Mouse (Mus musculus) thymus, adult 2 months (tissue): ENCODE results near the gene Lrrc45. TPM values are rescaled to one million over a fixed set of nuclear protein-coding genes. Genes with fewer than 3 reads are reported as not detected.

Experiments used
- DNase-seq: peaks from one replicate; pipeline ENCODE4 v3.0.0; 2021
- H3K27ac ChIP-seq: fragments of 200-500 bp; 2 replicates; pipeline ENCODE4 v1.5.1; 2012; ENCODE audit warnings: low read length, control low read depth; ENCODE audit not compliant: control insufficient read depth, insufficient read depth
- H3K27me3 ChIP-seq: fragments of 200-500 bp; 2 replicates; pipeline ENCODE4 v1.6.1; 2012; ENCODE audit warnings: mild to moderate bottlenecking, low read length, moderate library complexity, mixed read lengths; ENCODE audit not compliant: control insufficient read depth, insufficient read depth
- H3K36me3 ChIP-seq: fragments of 200-500 bp; 2 replicates; pipeline ENCODE4 v1.6.1; 2012; ENCODE audit warnings: mild to moderate bottlenecking, low read length, moderate library complexity; ENCODE audit not compliant: control insufficient read depth, insufficient read depth
- H3K4me1 ChIP-seq: fragments of 200-500 bp; replicated peaks from 2 replicates; pipeline ENCODE4 v1.6.1; 2012; ENCODE audit warnings: low read length; ENCODE audit not compliant: control insufficient read depth, insufficient read depth
- H3K4me3 ChIP-seq: fragments of 200-500 bp; 2 replicates; pipeline ENCODE4 v1.5.1; 2012; ENCODE audit warnings: mild to moderate bottlenecking, low read length, control low read depth, moderate library complexity; ENCODE audit not compliant: control insufficient read depth, insufficient read depth
- CTCF ChIP-seq: fragments of 200-500 bp; IDR thresholded peaks from 2 replicates; pipeline ENCODE4 v1.5.1; 2012; ENCODE audit warnings: mild to moderate bottlenecking, control low read depth, low read length, moderate library complexity, borderline replicate concordance; ENCODE audit not compliant: control insufficient read depth, poor library complexity, insufficient read depth; ENCODE audit errors: extremely low read depth
- POLR2A ChIP-seq: fragments of 200-500 bp; IDR thresholded peaks from 2 replicates; pipeline ENCODE4 v1.6.1; 2012; ENCODE audit warnings: mild to moderate bottlenecking, low read length, control low read depth, moderate library complexity; ENCODE audit not compliant: control insufficient read depth, poor library complexity, insufficient read depth; ENCODE audit errors: extremely low read depth
- WGBS: fragments of 180-500 bp; shearing (Covaris S2); methylation state at CpG from one replicate; pipeline ENCODE4 v1.1.7; 2018; 5-methylcytosine and 5-hydroxymethylcytosine counted together
- polyA plus RNA-seq: library from polyadenylated mRNA; depleted of rRNA; stranded (reverse); fragments of >200 nt; gene quantifications from 2 replicates; pipeline ENCODE4 v1.2.3, GENCODE M21; 2012

The Lrrc45 gene
- polyA plus RNA-seq, 1 experiment, result 77.3 TPM

DNA sequence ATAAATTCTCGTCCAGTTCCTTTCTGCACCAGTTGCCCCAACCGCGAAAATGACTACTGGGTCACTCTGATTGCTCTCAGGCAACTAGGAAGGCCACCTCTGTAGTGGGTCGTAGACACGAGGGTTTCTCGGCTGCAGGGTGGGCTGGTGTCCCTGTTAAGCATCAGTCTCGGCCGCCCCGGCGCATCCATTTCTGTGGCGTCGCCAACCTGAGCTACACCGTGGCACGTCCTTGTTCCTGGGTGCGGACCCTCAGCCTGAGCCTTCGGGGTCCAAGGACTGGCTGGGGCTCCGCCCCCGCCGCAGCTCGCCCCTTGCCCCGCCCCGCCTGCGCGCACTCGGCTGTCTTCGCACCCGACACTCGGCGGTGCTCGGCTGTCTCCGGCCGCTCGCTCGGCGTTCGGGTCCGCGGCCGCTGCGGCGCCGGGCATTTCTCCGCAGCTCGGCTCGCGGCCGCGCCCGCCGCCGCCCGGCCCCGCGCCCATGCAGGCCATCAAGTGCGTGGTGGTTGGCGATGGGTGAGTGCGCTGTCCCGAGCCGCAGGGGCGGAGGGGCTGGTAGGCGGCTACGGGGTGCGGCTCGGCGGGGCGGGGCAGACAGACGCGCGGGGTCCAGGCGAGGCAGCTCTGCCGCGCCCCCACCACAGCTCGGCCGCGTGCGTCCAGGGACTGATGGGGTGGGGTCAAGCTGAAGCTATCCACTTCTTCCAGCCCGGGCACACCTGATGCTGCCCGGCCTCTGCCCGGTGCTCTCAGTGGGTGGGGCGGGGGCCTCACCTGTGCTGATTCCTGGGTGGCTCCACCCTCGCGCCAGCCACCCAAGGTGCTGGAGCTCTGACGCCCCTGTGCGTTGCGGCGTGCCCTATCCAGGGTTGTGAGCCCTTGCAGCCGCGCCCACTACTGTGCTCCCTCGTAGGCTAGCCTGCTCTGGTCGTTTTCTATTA is 7.7 kb downstream of the Lrrc45 start, which contains the start of gene Rac3:
Gene Rac3 (plus strand): TSS at position 347 of the 943 bp plus-strand sequence.
- no peak within 1 kb of the TSS for H3K27ac ChIP-seq
- TF ChIP-seq POLR2A (no peak), CTCF (no peak)
- H3K36me3 ChIP-seq, result no peaks in the 10 kb centered on the region
- peak within 1 kb of the TSS; percentile 42 for H3K4me3 ChIP-seq
- DNase-seq, result peak; percentile 64
- 3% methylated on average over 85 of the region's 90 CpGs for WGBS
- peaks cover 18% of the 10 kb centered on the region for H3K4me1 ChIP-seq
- H3K27me3 ChIP-seq, result no peaks in the 10 kb centered on the region; the same call in 1 of the 2 replicates

DNA sequence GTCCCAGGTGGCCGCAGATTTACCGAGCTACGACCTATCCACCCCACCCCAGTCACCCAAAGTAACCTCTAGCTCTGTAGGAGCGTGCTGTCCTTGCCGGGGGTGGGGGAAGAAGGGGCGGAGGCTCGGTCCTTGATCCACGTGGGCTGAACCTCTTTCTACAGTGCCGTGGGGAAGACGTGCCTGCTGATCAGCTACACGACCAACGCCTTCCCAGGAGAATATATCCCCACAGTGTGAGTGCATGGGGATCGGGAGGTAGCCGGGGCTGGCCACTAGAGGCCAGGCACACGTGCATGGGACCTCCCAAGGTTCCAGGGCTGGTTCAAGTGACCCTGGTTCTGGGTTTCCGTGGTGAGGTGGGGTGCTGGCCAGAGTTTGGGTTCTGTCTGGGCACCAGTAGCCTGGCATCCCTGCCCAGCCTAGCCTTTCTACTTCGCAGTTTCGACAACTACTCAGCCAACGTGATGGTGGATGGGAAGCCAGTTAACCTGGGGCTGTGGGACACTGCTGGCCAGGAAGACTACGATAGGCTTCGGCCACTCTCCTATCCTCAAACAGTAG is 8.4 kb downstream of the Lrrc45 start:
- H3K36me3 ChIP-seq, result no peaks in the 10 kb centered on the region
- H3K27ac ChIP-seq, result no peak overlapping the region
- no peak for DNase-seq
- TF ChIP-seq CTCF, result no peak
- no peak for TF ChIP-seq POLR2A
- H3K27me3 ChIP-seq, result no peaks in the 10 kb centered on the region; the same call in 1 of the 2 replicates
- 22% methylated on average over 21 of the region's 21 CpGs for WGBS
- peak overlapping the region; percentile 42 for H3K4me3 ChIP-seq
- peaks cover 23% of the 10 kb centered on the region for H3K4me1 ChIP-seq

DNA sequence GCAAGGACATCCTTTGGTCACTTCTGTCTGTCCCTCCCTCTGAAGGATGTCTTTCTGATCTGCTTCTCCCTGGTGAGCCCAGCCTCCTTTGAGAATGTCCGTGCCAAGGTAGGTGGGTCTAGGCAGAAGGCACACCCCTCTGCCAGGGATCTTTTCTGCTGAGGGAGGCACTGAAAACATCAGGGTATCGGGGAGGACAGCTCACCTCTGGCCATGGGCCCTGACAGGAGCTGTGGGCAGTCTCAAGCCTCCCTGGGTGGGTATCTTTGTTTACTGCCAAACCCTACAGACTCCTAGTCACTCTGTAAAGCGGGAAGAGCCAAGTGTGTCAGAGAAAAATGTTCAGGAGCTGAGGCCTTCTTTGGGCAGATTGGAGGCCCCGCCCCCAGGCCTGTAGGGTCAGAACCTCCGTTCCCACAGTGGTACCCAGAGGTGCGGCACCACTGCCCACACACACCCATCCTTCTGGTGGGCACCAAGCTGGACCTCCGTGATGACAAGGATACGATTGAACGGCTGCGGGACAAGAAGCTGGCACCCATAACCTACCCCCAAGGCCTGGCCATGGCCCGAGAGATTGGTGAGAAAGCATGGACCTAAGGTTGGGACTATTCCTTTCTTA is 9.1 kb downstream of the Lrrc45 start:
- H3K4me1 ChIP-seq, result peaks cover 23% of the 10 kb centered on the region
- 96% methylated on average over 11 of the region's 11 CpGs for WGBS
- TF ChIP-seq POLR2A (no peak), CTCF (no peak)
- no peaks in the 10 kb centered on the region; the same call in 1 of the 2 replicates for H3K27me3 ChIP-seq
- no peak for DNase-seq
- no peak overlapping the region for H3K4me3 ChIP-seq
- H3K36me3 ChIP-seq, result no peaks in the 10 kb centered on the region
- H3K27ac ChIP-seq, result no peak overlapping the region

DNA sequence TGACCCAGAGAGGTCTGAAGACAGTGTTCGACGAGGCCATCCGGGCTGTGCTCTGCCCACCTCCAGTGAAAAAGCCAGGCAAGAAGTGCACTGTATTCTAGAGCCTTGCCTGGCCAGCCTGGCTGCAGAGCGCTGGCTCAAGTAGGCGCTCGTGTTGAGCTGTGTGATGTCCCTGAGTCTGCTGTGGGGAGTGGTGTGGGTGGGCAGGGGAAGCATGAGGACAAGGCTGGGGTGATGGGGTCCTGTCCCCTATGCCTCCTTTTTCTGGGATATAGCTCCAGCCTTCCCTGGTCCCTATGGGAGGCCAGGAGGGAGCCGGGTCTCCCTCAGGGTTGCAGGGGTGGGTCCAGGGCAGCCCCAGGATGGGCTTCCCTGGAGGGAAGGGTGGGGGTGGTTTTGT is 9.8 kb downstream of the Lrrc45 start:
- no peak for DNase-seq
- 95% methylated on average over 7 of the region's 7 CpGs for WGBS
- no peak overlapping the region for H3K27ac ChIP-seq
- no peak overlapping the region for H3K4me3 ChIP-seq
- H3K36me3 ChIP-seq, result no peaks in the 10 kb centered on the region
- TF ChIP-seq POLR2A (no peak), CTCF (no peak)
- H3K4me1 ChIP-seq, result peaks cover 23% of the 10 kb centered on the region
- no peaks in the 10 kb centered on the region; the same call in 1 of the 2 replicates for H3K27me3 ChIP-seq

DNA sequence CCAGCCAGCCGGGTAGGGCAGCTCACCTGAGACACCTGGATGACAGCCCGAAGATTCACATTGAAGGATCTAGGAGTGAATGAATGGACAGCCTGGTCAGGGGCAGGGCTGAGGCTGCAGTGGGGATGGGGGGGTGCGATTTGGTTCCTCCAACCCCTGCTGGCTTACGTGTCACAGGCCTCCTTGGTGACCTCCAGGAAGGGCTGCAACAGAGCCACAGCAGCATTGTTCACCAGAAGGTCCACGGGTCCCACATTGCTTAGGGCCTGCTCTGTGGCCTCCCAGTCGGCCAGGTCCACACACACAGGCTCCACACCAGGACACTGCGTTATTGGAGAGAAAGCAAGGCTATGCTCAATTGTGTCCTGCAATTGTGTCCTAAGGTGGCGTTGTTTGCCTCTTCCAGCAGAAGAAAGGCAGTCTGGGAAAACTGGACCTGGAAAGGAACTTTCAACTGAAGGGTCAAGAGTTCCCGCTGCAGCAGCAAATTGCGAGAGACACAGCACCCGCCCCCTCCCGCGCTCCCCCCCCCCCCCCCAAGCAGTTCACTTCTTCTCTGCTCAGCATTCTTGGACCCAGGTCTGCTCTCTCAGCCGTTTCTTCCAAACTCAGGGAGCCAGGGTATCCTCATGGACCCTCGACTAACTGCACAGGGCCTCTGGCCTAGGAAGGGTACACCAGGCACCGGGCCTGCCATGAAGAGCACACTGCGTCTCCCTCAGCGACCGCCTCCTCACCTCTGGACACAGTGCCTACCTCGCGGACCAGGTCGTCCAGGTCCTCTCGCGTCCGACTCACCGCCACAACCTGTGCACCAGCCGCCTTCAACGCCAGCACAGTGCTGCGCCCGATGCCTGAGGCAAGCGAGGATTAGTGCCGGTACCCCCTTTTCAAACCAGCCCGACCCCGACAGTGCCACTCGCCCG is 12.8 kb downstream of the Lrrc45 start:
- TF ChIP-seq CTCF (no peak), POLR2A (no peak)
- Histone ChIP-seq H3K4me1 (peaks cover 17% of the 10 kb centered on the region), H3K27ac (no peak overlapping the region), H3K4me3 (peak overlapping the region; percentile 53), H3K27me3 (no peaks in the 10 kb centered on the region; the same call in 1 of the 2 replicates), H3K36me3 (no peaks in the 10 kb centered on the region)
- 34% methylated on average over 34 of the region's 36 CpGs for WGBS
- DNase-seq, result no peak

DNA sequence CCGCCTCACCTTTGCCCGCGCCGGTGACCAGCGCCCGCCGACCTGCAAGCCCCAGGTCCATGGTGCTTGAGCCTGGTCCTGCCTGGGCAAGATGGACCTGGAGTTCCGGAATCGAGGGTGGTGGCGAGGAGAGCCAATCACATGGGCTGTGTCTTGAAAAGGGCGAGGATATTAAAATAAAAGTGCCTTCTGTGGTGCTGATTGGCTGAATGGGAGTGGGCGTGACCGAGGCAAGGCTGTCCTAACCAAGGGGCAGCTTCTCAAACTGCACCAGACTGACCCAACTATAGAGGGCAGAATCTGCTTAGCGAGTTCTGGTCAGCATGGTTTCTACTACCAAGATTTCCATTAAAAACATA is 13.4 kb downstream of the Lrrc45 start, which contains the start of gene Dcxr:
Gene Dcxr (minus strand): TSS at position 113 of the 359 bp plus-strand sequence.
- Histone ChIP-seq H3K27me3 (no peaks in the 10 kb centered on the region; the same call in 1 of the 2 replicates), H3K27ac (no peak within 1 kb of the TSS), H3K36me3 (no peaks in the 10 kb centered on the region), H3K4me3 (peak within 1 kb of the TSS; percentile 53), H3K4me1 (peaks cover 10% of the 10 kb centered on the region)
- no peak for TF ChIP-seq POLR2A
- no peak for TF ChIP-seq CTCF
- under 1% methylated on average over 14 of the region's 14 CpGs for WGBS
- DNase-seq, result no peak
